Mouse (Mus musculus): ENCODE results near the gene Gnb3. TPM values are rescaled to one million over a fixed set of nuclear protein-coding genes. Genes with fewer than 3 reads are reported as not detected.
A peak's percentile ranks its signal among the peaks of the same experiment; 100 is the strongest.

The Gnb3 gene
- polyA plus RNA-seq, 1 experiment from 2014 or later: 2.1 TPM

GRCm38 (mm10) chr6:124865766-124866362 is 25.8 kb upstream of the Gnb3 start:
- H3K36me3 ChIP-seq: no peaks in the 10 kb centered on the region
- H3K9me3 ChIP-seq (replicated peaks): no peaks in the 10 kb centered on the region
- no peak overlapping the region for H3K4me3 ChIP-seq (replicated peaks)
- ATAC-seq (ENCODE audit: insufficient number of reproducible peaks, low FRiP score, low TSS enrichment, low read depth): no peak
- peaks cover 31% of the 10 kb centered on the region for H3K4me1 ChIP-seq
- H3K27me3 ChIP-seq: no peaks in the 10 kb centered on the region; the same call in none of the 2 replicates
- WGBS: 48% methylated on average over 18 of the region's 18 CpGs
- no peak overlapping the region for H3K27ac ChIP-seq (replicated peaks)
- 0 out of 2 replicates have a peak overlapping the region, but pooled peaks have one; percentile 19 for H3K9ac ChIP-seq
- no peak overlapping the region for H3K4me2 ChIP-seq (replicated peaks)

- Histone ChIP-seq H3K4me1 (peaks cover 48% of the 10 kb centered on the region), H3K27ac (replicated peaks) (no peak within 1 kb of the TSS), H3K4me3 (replicated peaks) (peak within 1 kb of the TSS; percentile 51), H3K27me3 (no peaks in the 10 kb centered on the region; the same call in none of the 2 replicates), H3K4me2 (replicated peaks) (peak within 1 kb of the TSS; percentile 76), H3K9ac (peak within 1 kb of the TSS; percentile 24), H3K36me3 (no peaks in the 10 kb centered on the region), H3K9me3 (replicated peaks) (no peaks in the 10 kb centered on the region)
- ATAC-seq (ENCODE audit: insufficient number of reproducible peaks, low FRiP score, low TSS enrichment, low read depth): peak; percentile 61
- 1% methylated on average over 35 of the region's 43 CpGs for WGBS
These were observed 23.7 kb upstream of the Gnb3 start, which contains the start of gene Gpr162 for GRCm38 (mm10) chr6:124863658-124864298. Gene Gpr162, minus strand, starts transcription at chr6:124863983.

- H3K9me3 ChIP-seq (replicated peaks): no peaks in the 10 kb centered on the region
- WGBS: 2% methylated on average over 16 of the region's 16 CpGs
- H3K27me3 ChIP-seq: no peaks in the 10 kb centered on the region; the same call in none of the 2 replicates
- H3K4me1 ChIP-seq: peaks cover 54% of the 10 kb centered on the region
- peak overlapping the region; percentile 24 for H3K9ac ChIP-seq
- H3K4me2 ChIP-seq (replicated peaks): peak overlapping the region; percentile 76
- H3K27ac ChIP-seq (replicated peaks): no peak overlapping the region
- no peak for ATAC-seq (ENCODE audit: insufficient number of reproducible peaks, low FRiP score, low TSS enrichment, low read depth)
- H3K4me3 ChIP-seq (replicated peaks): peak overlapping the region; percentile 51
- no peaks in the 10 kb centered on the region for H3K36me3 ChIP-seq
These were observed 23.1 kb upstream of the Gnb3 start for GRCm38 (mm10) chr6:124863125-124863657.

- H3K9me3 ChIP-seq (replicated peaks): no peaks in the 10 kb centered on the region
- peak overlapping the region; percentile 51 for H3K4me3 ChIP-seq (replicated peaks)
- peaks cover 60% of the 10 kb centered on the region for H3K4me1 ChIP-seq
- H3K9ac ChIP-seq: peak overlapping the region; percentile 24; the same call in 1 of the 2 replicates
- peak overlapping the region; percentile 76 for H3K4me2 ChIP-seq (replicated peaks)
- no peaks in the 10 kb centered on the region for H3K36me3 ChIP-seq
- ATAC-seq (ENCODE audit: insufficient number of reproducible peaks, low FRiP score, low TSS enrichment, low read depth): no peak
- no peaks in the 10 kb centered on the region; the same call in none of the 2 replicates for H3K27me3 ChIP-seq
- H3K27ac ChIP-seq (replicated peaks): no peak overlapping the region
- 12% methylated on average over 8 of the region's 8 CpGs for WGBS
These were observed 22.5 kb upstream of the Gnb3 start for GRCm38 (mm10) chr6:124862406-124863124.

- peaks cover 60% of the 10 kb centered on the region for H3K4me1 ChIP-seq
- no peak for ATAC-seq (ENCODE audit: insufficient number of reproducible peaks, low FRiP score, low TSS enrichment, low read depth)
- H3K4me3 ChIP-seq (replicated peaks): no peak overlapping the region
- H3K36me3 ChIP-seq: no peaks in the 10 kb centered on the region
- no peaks in the 10 kb centered on the region for H3K9me3 ChIP-seq (replicated peaks)
- 30% methylated on average over 3 of the region's 3 CpGs for WGBS
- H3K27ac ChIP-seq (replicated peaks): no peak overlapping the region
- no peak overlapping the region for H3K4me2 ChIP-seq (replicated peaks)
- no peak overlapping the region for H3K9ac ChIP-seq
- no peaks in the 10 kb centered on the region; the same call in none of the 2 replicates for H3K27me3 ChIP-seq
These were observed 21.7 kb upstream of the Gnb3 start for GRCm38 (mm10) chr6:124861802-124862201.

GRCm38 (mm10) chr6:124861266-124861665 is 21.2 kb upstream of the Gnb3 start:
- Histone ChIP-seq H3K27ac (replicated peaks) (no peak overlapping the region), H3K4me1 (peaks cover 62% of the 10 kb centered on the region), H3K9ac (no peak overlapping the region), H3K9me3 (replicated peaks) (no peaks in the 10 kb centered on the region), H3K4me2 (replicated peaks) (no peak overlapping the region), H3K36me3 (no peaks in the 10 kb centered on the region), H3K4me3 (replicated peaks) (no peak overlapping the region), H3K27me3 (no peaks in the 10 kb centered on the region; the same call in none of the 2 replicates)
- no peak for ATAC-seq (ENCODE audit: insufficient number of reproducible peaks, low FRiP score, low TSS enrichment, low read depth)
- WGBS: 81% methylated on average over 19 of the region's 19 CpGs

GRCm38 (mm10) chr6:124860511-124860910 is 20.4 kb upstream of the Gnb3 start:
- no peaks in the 10 kb centered on the region; the same call in none of the 2 replicates for H3K27me3 ChIP-seq
- peaks cover 70% of the 10 kb centered on the region for H3K4me1 ChIP-seq
- no peaks in the 10 kb centered on the region for H3K36me3 ChIP-seq
- H3K4me2 ChIP-seq (replicated peaks): no peak overlapping the region
- no peak overlapping the region for H3K27ac ChIP-seq (replicated peaks)
- H3K9me3 ChIP-seq (replicated peaks): no peaks in the 10 kb centered on the region
- no peak for ATAC-seq (ENCODE audit: insufficient number of reproducible peaks, low FRiP score, low TSS enrichment, low read depth)
- H3K9ac ChIP-seq: no peak overlapping the region
- no peak overlapping the region for H3K4me3 ChIP-seq (replicated peaks)
- 85% methylated on average over 9 of the region's 9 CpGs for WGBS

GRCm38 (mm10) chr6:124859725-124860124 is 19.6 kb upstream of the Gnb3 start:
- Histone ChIP-seq H3K4me1 (peaks cover 70% of the 10 kb centered on the region), H3K27ac (replicated peaks) (no peak overlapping the region), H3K27me3 (no peaks in the 10 kb centered on the region; the same call in none of the 2 replicates), H3K9me3 (replicated peaks) (no peaks in the 10 kb centered on the region), H3K4me3 (replicated peaks) (no peak overlapping the region), H3K4me2 (replicated peaks) (no peak overlapping the region), H3K36me3 (peaks cover 3% of the 10 kb centered on the region; the same call in 1 of the 2 replicates), H3K9ac (no peak overlapping the region)
- 10% methylated on average over 12 of the region's 12 CpGs for WGBS
- no peak for ATAC-seq (ENCODE audit: insufficient number of reproducible peaks, low FRiP score, low TSS enrichment, low read depth)

- peak overlapping the region; percentile 85; the same call in 1 of the 2 replicates for H3K4me3 ChIP-seq (replicated peaks)
- H3K9me3 ChIP-seq (replicated peaks): no peaks in the 10 kb centered on the region
- H3K27me3 ChIP-seq: no peaks in the 10 kb centered on the region; the same call in 1 of the 2 replicates
- no peak for ATAC-seq (ENCODE audit: insufficient number of reproducible peaks, low FRiP score, low TSS enrichment, low read depth)
- H3K4me2 ChIP-seq (replicated peaks): peak overlapping the region; percentile 76; the same call in 1 of the 2 replicates
- H3K9ac ChIP-seq: no peak overlapping the region
- peaks cover 64% of the 10 kb centered on the region for H3K4me1 ChIP-seq
- peaks cover 11% of the 10 kb centered on the region for H3K36me3 ChIP-seq
- 0 out of 2 replicates have a peak overlapping the region, but pooled peaks have one; percentile 7 for H3K27ac ChIP-seq (replicated peaks)
- 76% methylated on average over 26 of the region's 28 CpGs for WGBS
These were observed 18.7 kb upstream of the Gnb3 start for GRCm38 (mm10) chr6:124858561-124859318.

- peak overlapping the region; percentile 85 for H3K4me3 ChIP-seq (replicated peaks)
- H3K36me3 ChIP-seq: peaks cover 18% of the 10 kb centered on the region
- H3K9me3 ChIP-seq (replicated peaks): no peaks in the 10 kb centered on the region
- peaks cover 57% of the 10 kb centered on the region for H3K4me1 ChIP-seq
- WGBS: 21% methylated on average over 26 of the region's 26 CpGs
- peak overlapping the region; percentile 98 for H3K27ac ChIP-seq (replicated peaks)
- H3K4me2 ChIP-seq (replicated peaks): peak overlapping the region; percentile 76
- H3K27me3 ChIP-seq: no peaks in the 10 kb centered on the region; the same call in 1 of the 2 replicates
- ATAC-seq (ENCODE audit: insufficient number of reproducible peaks, low FRiP score, low TSS enrichment, low read depth): no peak
- H3K9ac ChIP-seq: peak overlapping the region; percentile 21; the same call in 1 of the 2 replicates
These were observed 17.9 kb upstream of the Gnb3 start for GRCm38 (mm10) chr6:124857840-124858530.
